Mouse (Mus musculus) thymus, adult 2 months (tissue): ENCODE results near the gene Heatr4. TPM values are rescaled to one million over a fixed set of nuclear protein-coding genes. Genes with fewer than 3 reads are reported as not detected.

Source experiments
- DNase-seq: peaks from one replicate; pipeline ENCODE4 v3.0.0; 2021
- H3K27ac ChIP-seq: fragments of 200-500 bp; 2 replicates; pipeline ENCODE4 v1.5.1; 2012; ENCODE audit warnings: low read length, control low read depth; ENCODE audit not compliant: control insufficient read depth, insufficient read depth
- H3K27me3 ChIP-seq: fragments of 200-500 bp; 2 replicates; pipeline ENCODE4 v1.6.1; 2012; ENCODE audit warnings: mild to moderate bottlenecking, low read length, moderate library complexity, mixed read lengths; ENCODE audit not compliant: control insufficient read depth, insufficient read depth
- H3K36me3 ChIP-seq: fragments of 200-500 bp; 2 replicates; pipeline ENCODE4 v1.6.1; 2012; ENCODE audit warnings: mild to moderate bottlenecking, low read length, moderate library complexity; ENCODE audit not compliant: control insufficient read depth, insufficient read depth
- H3K4me1 ChIP-seq: fragments of 200-500 bp; replicated peaks from 2 replicates; pipeline ENCODE4 v1.6.1; 2012; ENCODE audit warnings: low read length; ENCODE audit not compliant: control insufficient read depth, insufficient read depth
- H3K4me3 ChIP-seq: fragments of 200-500 bp; 2 replicates; pipeline ENCODE4 v1.5.1; 2012; ENCODE audit warnings: mild to moderate bottlenecking, low read length, control low read depth, moderate library complexity; ENCODE audit not compliant: control insufficient read depth, insufficient read depth
- CTCF ChIP-seq: fragments of 200-500 bp; IDR thresholded peaks from 2 replicates; pipeline ENCODE4 v1.5.1; 2012; ENCODE audit warnings: mild to moderate bottlenecking, control low read depth, low read length, moderate library complexity, borderline replicate concordance; ENCODE audit not compliant: control insufficient read depth, poor library complexity, insufficient read depth; ENCODE audit errors: extremely low read depth
- POLR2A ChIP-seq: fragments of 200-500 bp; IDR thresholded peaks from 2 replicates; pipeline ENCODE4 v1.6.1; 2012; ENCODE audit warnings: mild to moderate bottlenecking, low read length, control low read depth, moderate library complexity; ENCODE audit not compliant: control insufficient read depth, poor library complexity, insufficient read depth; ENCODE audit errors: extremely low read depth
- WGBS: fragments of 180-500 bp; shearing (Covaris S2); methylation state at CpG from one replicate; pipeline ENCODE4 v1.1.7; 2018; 5-methylcytosine and 5-hydroxymethylcytosine counted together
- polyA plus RNA-seq: library from polyadenylated mRNA; depleted of rRNA; stranded (reverse); fragments of >200 nt; gene quantifications from 2 replicates; pipeline ENCODE4 v1.2.3, GENCODE M21; 2012

Heatr4 gene
- polyA plus RNA-seq, 1 experiment: not detected

DNA sequence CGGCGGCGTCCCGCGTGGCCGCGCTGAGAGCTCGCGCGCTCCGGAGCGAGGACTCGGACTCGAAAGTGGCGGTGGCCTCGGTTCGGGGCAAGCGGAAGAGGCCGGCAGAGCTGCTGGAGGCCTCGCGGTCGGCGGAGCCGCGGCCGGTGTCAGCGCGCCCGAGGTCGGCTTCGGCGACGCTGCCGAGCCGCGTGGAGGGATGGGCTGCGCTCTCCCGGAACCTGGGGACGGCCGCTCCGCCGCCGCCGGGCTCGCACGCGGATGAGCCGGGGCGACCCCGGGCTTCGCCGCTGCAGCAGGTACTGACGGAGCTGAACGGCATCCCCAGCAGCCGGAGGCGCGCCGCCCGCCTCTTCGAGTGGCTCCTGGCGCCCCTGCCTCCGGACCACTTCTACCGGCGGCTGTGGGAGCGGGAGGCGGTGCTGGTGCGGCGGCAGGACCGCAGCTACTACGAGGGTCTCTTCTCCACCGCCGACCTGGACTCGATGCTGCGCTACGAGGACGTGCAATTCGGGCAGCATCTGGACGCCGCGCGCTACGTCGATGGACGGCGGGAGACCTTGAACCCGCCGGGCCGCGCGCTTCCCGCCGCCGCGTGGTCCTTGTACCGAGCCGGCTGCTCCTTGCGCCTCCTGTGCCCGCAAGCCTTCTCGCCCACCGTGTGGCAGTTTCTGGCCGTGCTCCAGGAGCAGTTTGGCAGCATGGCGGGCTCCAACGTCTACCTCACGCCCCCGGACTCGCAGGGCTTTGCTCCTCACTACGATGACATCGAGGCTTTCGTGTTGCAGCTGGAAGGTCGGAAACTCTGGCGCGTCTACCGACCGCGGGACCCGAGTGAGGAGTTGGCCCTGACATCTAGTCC lies 33.6 kb downstream of the Heatr4 start:
- H3K4me1 ChIP-seq: peaks cover 17% of the 10 kb centered on the region

DNA sequence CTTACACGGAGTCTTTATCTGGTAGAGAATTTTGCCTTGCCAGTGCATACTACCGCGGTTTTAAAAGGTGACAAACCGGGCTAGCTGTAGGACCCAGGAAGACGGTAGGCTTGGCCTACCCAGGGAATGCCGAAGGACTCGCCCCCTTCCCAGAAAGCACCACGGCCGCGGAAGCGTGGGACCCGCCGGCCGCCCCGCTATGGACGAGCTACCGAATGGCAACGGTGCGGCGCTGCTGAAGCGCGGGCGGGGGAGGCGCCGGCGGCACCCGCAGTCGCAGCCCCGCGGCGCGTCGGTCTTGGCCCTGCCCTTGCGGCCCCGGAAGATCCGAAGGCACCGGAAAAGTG lies 34.2 kb downstream of the Heatr4 start, which contains the start of gene Riox1:
TSS of gene Riox1 (plus strand) at position 116 of the 347 bp plus-strand sequence.
- WGBS: under 1% methylated on average over 37 of the region's 37 CpGs
- H3K4me1 ChIP-seq: peaks cover 17% of the 10 kb centered on the region
- H3K27me3 ChIP-seq: no peaks in the 10 kb centered on the region
- DNase-seq: peak; percentile 81
- peak within 1 kb of the TSS; percentile 86 for H3K4me3 ChIP-seq
- TF ChIP-seq POLR2A: peak; percentile 76; the same call in 1 of the 2 replicates
- TF ChIP-seq CTCF: peak; percentile 35; the same call in 1 of the 2 replicates
- H3K36me3 ChIP-seq: 0 out of 2 replicates have a peak, but pooled peaks cover 3% of the 10 kb centered on the region
- no peak within 1 kb of the TSS for H3K27ac ChIP-seq

More for the DNA sequence above, 33.6 kb downstream of the Heatr4 start:
- DNase-seq: peak; percentile 42
- Histone ChIP-seq H3K27me3 (no peaks in the 10 kb centered on the region), H3K27ac (no peak overlapping the region), H3K4me3 (peak overlapping the region; percentile 86), H3K36me3 (0 out of 2 replicates have a peak, but pooled peaks cover 3% of the 10 kb centered on the region)
- no peak for TF ChIP-seq POLR2A
- 0 out of 2 replicates have a peak, but pooled peaks have one; percentile 0 for TF ChIP-seq CTCF
- under 1% methylated on average over 115 of the region's 116 CpGs for WGBS

- peak overlapping the region; percentile 86 for H3K4me3 ChIP-seq
- no peak overlapping the region for H3K27ac ChIP-seq
- H3K36me3 ChIP-seq: 0 out of 2 replicates have a peak, but pooled peaks cover 3% of the 10 kb centered on the region
- no peaks in the 10 kb centered on the region for H3K27me3 ChIP-seq
- peak; percentile 14 for DNase-seq
- no peak for TF ChIP-seq POLR2A
- TF ChIP-seq CTCF: no peak
- 15% methylated on average over 11 of the region's 11 CpGs for WGBS
- peaks cover 17% of the 10 kb centered on the region for H3K4me1 ChIP-seq
Measured at GRCm38 (mm10) chr12:83949776-83950492, 34.7 kb downstream of the Heatr4 start.

GRCm38 (mm10) chr12:83949043-83949442 lies 35.6 kb downstream of the Heatr4 start:
- no peak for TF ChIP-seq POLR2A
- TF ChIP-seq CTCF: no peak
- WGBS: 90% methylated on average over 4 of the region's 4 CpGs
- Histone ChIP-seq H3K4me1 (peaks cover 17% of the 10 kb centered on the region), H3K4me3 (no peak overlapping the region), H3K36me3 (0 out of 2 replicates have a peak, but pooled peaks cover 3% of the 10 kb centered on the region), H3K27ac (no peak overlapping the region), H3K27me3 (no peaks in the 10 kb centered on the region)
- DNase-seq: no peak

DNA sequence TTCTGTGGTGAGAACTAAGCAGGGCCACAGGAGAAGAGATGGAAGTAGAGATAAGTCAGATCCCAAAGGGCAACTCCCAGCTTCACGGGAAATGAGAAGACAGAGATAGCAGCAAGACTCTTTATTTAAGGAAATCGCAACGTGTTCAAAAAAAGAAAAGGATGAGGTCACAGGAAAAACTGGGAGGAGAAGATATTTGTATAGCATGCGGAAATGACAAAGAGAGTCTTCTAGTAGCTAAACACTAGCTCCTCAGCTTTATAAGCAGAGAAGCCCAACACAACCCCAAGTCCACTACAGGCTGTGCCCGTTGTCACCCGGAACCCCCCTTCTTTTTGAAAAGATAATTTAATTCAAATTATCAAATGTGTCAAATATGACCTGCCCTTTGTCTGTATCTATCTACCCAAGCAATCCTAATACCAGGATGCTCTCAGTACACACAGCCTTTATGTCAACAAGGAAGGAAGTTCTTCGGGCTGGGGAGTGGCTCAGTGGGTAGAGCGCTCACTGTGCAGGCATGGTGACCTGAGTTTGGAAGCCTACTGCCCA lies 37.3 kb downstream of the Heatr4 start:
- Histone ChIP-seq H3K4me1 (peaks cover 11% of the 10 kb centered on the region), H3K4me3 (no peak overlapping the region), H3K27ac (no peak overlapping the region), H3K27me3 (no peaks in the 10 kb centered on the region), H3K36me3 (no peaks in the 10 kb centered on the region)
- WGBS: 81% methylated on average over 8 of the region's 8 CpGs
- TF ChIP-seq POLR2A: no peak
- TF ChIP-seq CTCF: no peak
- DNase-seq: no peak

DNA sequence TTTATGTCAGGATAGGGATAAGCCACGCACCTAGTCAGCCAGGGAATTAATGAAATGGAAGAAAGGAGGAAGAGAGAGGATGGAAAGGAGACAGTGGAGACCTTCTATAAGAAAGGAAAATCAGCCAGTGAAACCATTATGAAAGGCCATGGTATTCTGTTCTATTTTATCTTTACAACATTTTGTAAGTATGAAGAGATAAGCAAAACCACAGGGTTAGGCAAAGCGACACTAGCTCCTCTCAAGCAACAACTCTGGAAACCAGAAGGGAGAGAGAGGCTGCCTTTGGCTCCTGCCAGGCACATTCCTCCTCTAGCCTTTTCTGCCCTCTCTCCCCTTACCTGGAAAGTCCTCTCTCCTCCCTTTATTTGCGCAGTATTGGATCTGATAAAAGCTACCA lies 42.7 kb downstream of the Heatr4 start:
- H3K27me3 ChIP-seq: no peaks in the 10 kb centered on the region
- no peak overlapping the region for H3K27ac ChIP-seq
- no peak overlapping the region for H3K4me3 ChIP-seq
- H3K4me1 ChIP-seq: no peaks in the 10 kb centered on the region
- WGBS: 79% methylated on average over 3 of the region's 3 CpGs
- no peak for DNase-seq
- TF ChIP-seq CTCF: no peak
- H3K36me3 ChIP-seq: no peaks in the 10 kb centered on the region
